Comparison of ENCODE assay signal across 23 mouse cellular contexts in the genomic region with DNA sequence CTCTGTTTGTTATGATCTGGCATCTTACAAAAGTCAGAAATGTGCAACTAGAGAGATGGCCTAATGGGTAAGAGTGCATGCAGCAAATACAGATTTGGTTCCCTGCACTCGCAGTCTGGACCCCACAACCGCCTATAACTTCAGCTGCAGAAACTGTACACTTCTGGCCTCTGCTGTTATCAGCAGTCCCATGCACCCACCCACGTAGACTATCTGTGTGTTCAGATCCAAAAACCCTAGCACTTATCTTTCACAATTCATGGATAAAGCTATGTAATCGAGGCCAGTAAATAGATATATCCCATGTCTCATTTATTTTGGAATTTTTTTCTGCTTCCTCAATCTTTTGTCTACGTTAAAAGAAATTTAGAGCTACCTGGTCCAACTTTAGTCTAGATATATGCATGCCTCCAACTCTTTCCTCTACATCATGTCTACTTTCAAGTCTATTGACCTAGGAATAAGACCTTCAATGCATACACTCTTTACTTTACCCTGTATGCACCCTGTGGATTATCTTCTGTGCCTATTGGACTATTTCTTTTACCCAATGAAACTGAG.
"Had no signal": no experiment of that assay in that cellular context is flagged by ENCODE, and none has a peak within 500 bp of the region (broad histone marks: within the 10 kb centered on the region; RNA-seq: fewer than 3 reads in every experiment).

No protein-coding gene starts in this region.

- H3K9ac ChIP-seq: heart, embryonic 13.5 days; heart, embryonic 15.5 days; hindbrain, embryonic 13.5 days; hindbrain, embryonic 15.5 days; intestine, embryonic 15.5 days; limb, embryonic 12.5 days had no signal

- H3K4me1 ChIP-seq: heart, embryonic 13.5 days; heart, embryonic 15.5 days; hindbrain, embryonic 13.5 days; hindbrain, embryonic 15.5 days; intestine, embryonic 15.5 days; limb, embryonic 12.5 days had no signal

- H3K36me3 ChIP-seq: heart, embryonic 13.5 days; heart, embryonic 15.5 days; hindbrain, embryonic 13.5 days; hindbrain, embryonic 15.5 days; intestine, embryonic 15.5 days; limb, embryonic 10.5 days; limb, embryonic 12.5 days had no signal

- H3K9me3 ChIP-seq: heart, embryonic 13.5 days; heart, embryonic 15.5 days; hindbrain, embryonic 13.5 days; hindbrain, embryonic 15.5 days; intestine, embryonic 15.5 days; limb, embryonic 10.5 days; limb, embryonic 12.5 days had no signal

- H3K4me3 ChIP-seq: heart, adult 2 months; heart, embryonic 13.5 days; heart, embryonic 15.5 days; hindbrain, embryonic 13.5 days; hindbrain, embryonic 15.5 days; intestine, embryonic 15.5 days; layer of hippocampus, adult 2 months; left cerebral cortex, adult 2 months; limb, embryonic 10.5 days; limb, embryonic 12.5 days had no signal

- ATAC-seq: inflammation-experienced regulatory T-cells, adult 6 months; intestine, embryonic 15.5 days; intestine, postnatal 0 days had no signal

- DNase-seq: gastrocnemius, postnatal 14 days; gastrocnemius, postnatal 36 days; heart, adult 11 months; heart, adult 2 months; heart, postnatal 14 days; heart, postnatal 36 days; kidney, adult 18-20 months; kidney, adult 8-10 months; kidney, postnatal 10 days; kidney, postnatal 25 days; kidney, postnatal 4 days had no signal

- H3K4me2 ChIP-seq: heart, embryonic 11.5 days; heart, embryonic 13.5 days; heart, embryonic 15.5 days; hindbrain, embryonic 13.5 days; hindbrain, embryonic 15.5 days; intestine, embryonic 15.5 days; limb, embryonic 12.5 days had no signal

- H3K27me3 ChIP-seq: heart, embryonic 13.5 days; heart, embryonic 15.5 days; hindbrain, embryonic 13.5 days; hindbrain, embryonic 15.5 days; intestine, embryonic 15.5 days; limb, embryonic 12.5 days had no signal

- H3K27ac ChIP-seq: heart, adult 2 months; heart, embryonic 13.5 days; heart, embryonic 15.5 days; hindbrain, embryonic 13.5 days; hindbrain, embryonic 15.5 days; intestine, embryonic 15.5 days; layer of hippocampus, adult 2 months; left cerebral cortex, adult 2 months; limb, embryonic 10.5 days; limb, embryonic 12.5 days had no signal
